Mouse (Mus musculus) kidney, embryonic 15.5 days (tissue): ENCODE measurements around the gene Npat. TPM values are rescaled to one million over a fixed set of nuclear protein-coding genes. Genes with fewer than 3 reads are reported as not detected.
A peak's percentile ranks its signal among the peaks of the same experiment; 100 is the strongest.

ENCODE experiments used
- ATAC-seq: fragments of 200-750 bp; cut with Nextera tagmentation; replicated peaks from 2 replicates; pipeline ENCODE4 v1.8.0; 2017; ENCODE audit warnings: moderate TSS enrichment; ENCODE audit not compliant: low FRiP score
- H3K27ac ChIP-seq: fragments of 300-500 bp; sonication (generic); 2 replicates; pipeline ENCODE4 v1.5.1; 2015; ENCODE audit warnings: mild to moderate bottlenecking, inconsistent platforms
- H3K27me3 ChIP-seq: fragments of 300-500 bp; sonication (generic); 2 replicates; pipeline ENCODE4 v1.6.1; 2015; ENCODE audit warnings: inconsistent platforms
- H3K36me3 ChIP-seq: fragments of 300-500 bp; sonication (generic); 2 replicates; pipeline ENCODE4 v1.6.1; 2015; ENCODE audit warnings: inconsistent platforms
- H3K4me1 ChIP-seq: fragments of 300-500 bp; sonication (generic); 2 replicates; pipeline ENCODE4 v1.6.1; 2015; ENCODE audit warnings: inconsistent platforms
- H3K4me2 ChIP-seq: fragments of 300-500 bp; sonication (generic); 2 replicates; pipeline ENCODE4 v1.6.1; 2015; ENCODE audit warnings: moderate library complexity, mild to moderate bottlenecking, inconsistent platforms
- H3K4me3 ChIP-seq: fragments of 300-500 bp; sonication (generic); replicated peaks from 2 replicates; pipeline ENCODE4 v1.5.1; 2015; ENCODE audit warnings: mild to moderate bottlenecking, inconsistent platforms
- H3K9ac ChIP-seq: fragments of 300-500 bp; sonication (generic); 2 replicates; pipeline ENCODE4 v1.6.1; 2015; ENCODE audit warnings: mild to moderate bottlenecking, inconsistent platforms
- H3K9me3 ChIP-seq: fragments of 300-500 bp; sonication (generic); replicated peaks from 2 replicates; pipeline ENCODE4 v1.6.1; 2016; ENCODE audit warnings: inconsistent platforms
- WGBS: fragments of 180-500 bp; shearing (Covaris S2); methylation state at CpG from one replicate; pipeline ENCODE4 v1.1.7; 2015; ENCODE audit warnings: mixed read lengths; 5-methylcytosine and 5-hydroxymethylcytosine counted together
- polyA plus RNA-seq: library from polyadenylated mRNA; unstranded; fragments of >200 nt; fragmentation: Nextera tagmentation; extraction: Ambion mirVana; gene quantifications from 2 replicates; pipeline ENCODE4 v1.2.1, GENCODE M21; 2015

The Npat gene
- polyA plus RNA-seq, 1 experiment from 2014 or later, result 20.6 TPM

DNA sequence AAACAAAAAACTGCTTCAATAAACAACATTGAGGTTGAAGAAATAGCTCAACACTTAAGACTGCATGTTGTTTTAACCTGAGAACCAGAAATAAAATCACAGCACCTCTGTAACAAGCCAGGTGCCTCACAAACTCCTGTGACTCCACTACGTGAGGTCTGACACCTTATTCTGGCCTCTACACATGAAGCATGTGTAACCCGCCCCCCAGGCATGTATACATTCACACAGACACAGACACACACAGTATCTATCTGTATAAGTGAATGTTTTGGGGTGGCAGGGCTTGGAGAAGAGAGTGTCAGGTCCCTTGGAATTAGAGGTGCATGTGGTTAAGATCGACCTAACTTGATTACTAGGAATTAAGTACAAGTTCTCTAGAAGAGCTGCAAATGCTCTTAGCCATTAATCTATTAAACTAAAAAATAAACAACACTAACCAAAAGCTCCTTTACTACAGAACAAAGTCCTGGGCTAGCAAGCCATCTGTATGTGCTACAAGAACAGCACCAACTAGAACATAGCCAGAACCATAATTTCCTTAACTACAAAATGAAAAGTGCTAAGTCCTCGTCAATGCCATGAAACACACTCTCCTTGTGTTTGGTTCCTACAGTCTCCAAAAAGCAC, 60.2 kb downstream of the Npat start:
- H3K27me3 ChIP-seq, result no peaks in the 10 kb centered on the region
- no peaks in the 10 kb centered on the region for H3K9me3 ChIP-seq
- H3K4me1 ChIP-seq, result 0 out of 2 replicates have a peak, but pooled peaks cover 2% of the 10 kb centered on the region
- 92% methylated on average over 4 of the region's 4 CpGs for WGBS
- no peak for ATAC-seq
- no peak overlapping the region for H3K27ac ChIP-seq
- H3K4me2 ChIP-seq, result no peak overlapping the region
- H3K9ac ChIP-seq, result no peak overlapping the region
- H3K4me3 ChIP-seq, result no peak overlapping the region
- H3K36me3 ChIP-seq, result peaks cover 32% of the 10 kb centered on the region

DNA sequence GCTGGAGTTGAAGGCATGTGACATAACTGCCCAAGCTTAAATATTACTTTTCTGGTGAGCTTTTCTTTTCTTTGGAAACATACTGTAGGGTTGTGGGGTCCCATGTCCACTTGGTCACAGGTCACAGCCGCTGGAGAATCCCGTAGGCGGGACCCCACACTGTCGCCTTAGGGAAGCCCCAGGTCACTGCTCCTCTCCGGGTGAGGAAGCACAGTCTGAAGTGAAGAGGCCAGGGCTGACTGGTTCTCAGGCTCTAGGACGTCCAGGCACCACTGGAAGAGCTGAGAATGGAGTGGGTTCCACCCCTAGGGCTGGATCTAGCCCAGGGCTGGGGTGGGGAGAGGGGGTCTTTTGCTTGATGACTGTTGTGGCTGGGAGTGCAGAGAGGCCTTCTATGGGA, 61.8 kb downstream of the Npat start:
- WGBS, result 66% methylated on average over 6 of the region's 6 CpGs
- peak; percentile 70 for ATAC-seq
- H3K36me3 ChIP-seq, result peaks cover 20% of the 10 kb centered on the region
- H3K27ac ChIP-seq, result peak overlapping the region; percentile 27; the same call in 1 of the 2 replicates
- peaks cover 6% of the 10 kb centered on the region; the same call in 1 of the 2 replicates for H3K4me1 ChIP-seq
- no peaks in the 10 kb centered on the region for H3K27me3 ChIP-seq
- H3K9me3 ChIP-seq, result no peaks in the 10 kb centered on the region
- no peak overlapping the region for H3K4me3 ChIP-seq
- H3K9ac ChIP-seq, result no peak overlapping the region
- no peak overlapping the region for H3K4me2 ChIP-seq

DNA sequence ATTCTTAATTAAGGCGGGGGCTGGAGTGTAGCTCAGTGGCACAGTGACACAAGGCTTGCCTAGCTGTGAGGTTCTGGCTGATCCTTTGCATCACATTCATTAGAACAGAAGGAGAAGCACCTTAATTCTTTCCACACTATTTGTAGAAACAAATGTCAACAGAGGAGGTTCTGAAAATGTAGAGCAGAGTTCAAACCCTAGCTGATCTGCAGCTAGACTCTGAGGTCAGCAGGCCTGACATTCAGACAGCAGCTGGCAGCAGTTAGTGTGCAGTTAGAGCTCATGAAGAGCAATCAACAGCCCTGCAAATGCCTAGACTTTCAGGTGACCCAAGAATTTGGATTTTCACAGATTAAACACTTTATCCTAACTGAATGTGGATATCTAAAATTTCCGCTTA, 64.7 kb downstream of the Npat start:
- ATAC-seq, result no peak
- Histone ChIP-seq H3K36me3 (0 out of 2 replicates have a peak, but pooled peaks cover 5% of the 10 kb centered on the region), H3K4me1 (peaks cover 8% of the 10 kb centered on the region; the same call in 1 of the 2 replicates), H3K27ac (no peak overlapping the region), H3K9ac (no peak overlapping the region), H3K27me3 (no peaks in the 10 kb centered on the region), H3K4me2 (no peak overlapping the region), H3K4me3 (no peak overlapping the region), H3K9me3 (no peaks in the 10 kb centered on the region)
- 88% methylated on average over 2 of the region's 2 CpGs for WGBS

DNA sequence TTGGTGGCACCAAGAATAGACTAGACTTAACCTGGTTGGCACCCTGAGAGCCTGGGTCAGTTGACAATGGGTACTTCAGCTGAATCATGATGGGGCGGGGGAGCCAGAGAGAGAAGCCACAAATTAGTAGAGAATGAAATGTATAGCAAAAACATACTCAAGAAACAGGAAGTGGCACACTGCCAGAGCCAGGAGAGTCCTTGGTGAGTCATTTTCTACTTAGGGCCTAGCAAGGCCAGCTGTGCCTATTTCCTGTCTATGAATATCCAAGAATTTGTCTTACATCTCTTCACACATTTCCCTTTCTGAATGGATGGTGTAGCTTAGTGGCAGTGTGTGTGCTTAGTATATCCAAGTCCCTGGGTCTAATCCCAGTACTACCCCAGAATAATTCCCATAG, 66.5 kb downstream of the Npat start:
- 91% methylated on average over 1 of the region's 1 CpGs for WGBS
- peak overlapping the region; percentile 4; the same call in 1 of the 2 replicates for H3K27ac ChIP-seq
- no peaks in the 10 kb centered on the region for H3K27me3 ChIP-seq
- 0 out of 2 replicates have a peak, but pooled peaks cover 5% of the 10 kb centered on the region for H3K36me3 ChIP-seq
- H3K9ac ChIP-seq, result no peak overlapping the region
- H3K9me3 ChIP-seq, result no peaks in the 10 kb centered on the region
- no peak overlapping the region for H3K4me2 ChIP-seq
- H3K4me3 ChIP-seq, result no peak overlapping the region
- no peak for ATAC-seq
- peaks cover 8% of the 10 kb centered on the region; the same call in 1 of the 2 replicates for H3K4me1 ChIP-seq

DNA sequence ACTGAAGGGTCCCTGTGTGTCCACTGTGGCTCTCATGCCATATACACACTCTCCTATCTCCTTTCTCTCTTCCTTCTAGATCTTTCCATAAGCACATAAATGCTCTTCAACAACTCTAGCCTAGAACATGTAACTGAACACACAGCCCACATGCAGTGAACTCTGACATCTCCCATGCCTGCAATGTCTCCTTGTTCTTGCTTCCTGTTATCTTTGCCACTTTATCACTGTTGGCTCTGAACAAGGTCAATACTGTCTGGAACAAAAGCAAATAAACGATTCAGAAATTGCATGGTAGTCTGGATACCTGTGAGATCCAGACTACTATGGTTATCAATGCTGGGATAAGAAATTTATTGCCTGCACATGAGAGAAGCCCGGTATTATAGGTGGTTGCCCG, 67.0 kb downstream of the Npat start:
- H3K9me3 ChIP-seq, result no peaks in the 10 kb centered on the region
- H3K4me3 ChIP-seq, result no peak overlapping the region
- peak overlapping the region; percentile 4; the same call in 1 of the 2 replicates for H3K27ac ChIP-seq
- H3K4me2 ChIP-seq, result no peak overlapping the region
- H3K9ac ChIP-seq, result no peak overlapping the region
- no peaks in the 10 kb centered on the region for H3K27me3 ChIP-seq
- peaks cover 11% of the 10 kb centered on the region; the same call in 1 of the 2 replicates for H3K4me1 ChIP-seq
- WGBS, result 79% methylated on average over 3 of the region's 3 CpGs
- H3K36me3 ChIP-seq, result 0 out of 2 replicates have a peak, but pooled peaks cover 5% of the 10 kb centered on the region
- ATAC-seq, result no peak

DNA sequence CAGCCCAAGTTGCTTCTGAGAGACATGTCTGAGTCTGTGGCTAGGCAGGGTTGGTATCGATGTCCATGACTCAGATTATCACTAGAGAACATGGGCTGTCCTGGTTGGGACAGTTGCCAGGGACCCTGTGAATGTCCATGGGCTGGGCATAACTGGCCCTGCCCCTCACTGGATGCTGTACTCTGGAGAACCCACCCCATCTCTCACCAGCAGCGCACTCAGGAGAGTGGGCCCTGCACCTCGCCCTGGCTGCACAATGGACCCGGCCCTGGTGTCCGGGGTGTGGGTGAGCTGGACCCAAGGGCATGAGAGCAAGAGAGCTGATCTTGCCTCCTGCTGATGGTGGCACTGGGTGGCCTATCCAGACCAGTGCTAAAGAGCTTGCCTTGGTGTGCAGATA, 68.1 kb downstream of the Npat start:
- no peak for ATAC-seq
- H3K9ac ChIP-seq, result no peak overlapping the region
- 93% methylated on average over 5 of the region's 5 CpGs for WGBS

DNA sequence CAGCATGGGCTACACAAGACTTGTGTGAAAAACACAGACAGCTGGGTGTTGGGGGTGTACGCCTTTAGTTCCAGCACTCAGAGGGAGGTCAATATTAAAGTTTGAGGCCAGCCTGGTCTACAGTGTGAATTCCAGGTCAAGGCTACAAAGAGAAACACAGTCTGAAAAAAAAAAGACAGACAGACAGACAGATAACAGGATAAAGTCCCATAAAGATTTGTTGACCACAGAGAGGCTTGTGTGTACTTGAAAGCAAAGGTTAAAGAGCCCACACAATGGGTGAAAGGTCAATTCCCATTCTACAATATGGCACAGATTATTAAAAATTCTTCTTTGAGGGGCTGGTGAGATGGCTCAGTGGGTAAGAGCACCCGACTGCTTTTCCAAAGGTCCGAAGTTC, 70.3 kb downstream of the Npat start:
- 93% methylated on average over 3 of the region's 3 CpGs for WGBS
- H3K9me3 ChIP-seq, result no peaks in the 10 kb centered on the region
- H3K4me1 ChIP-seq, result peaks cover 18% of the 10 kb centered on the region; the same call in 1 of the 2 replicates
- ATAC-seq, result no peak
- no peak overlapping the region for H3K4me2 ChIP-seq
- H3K4me3 ChIP-seq, result no peak overlapping the region
- H3K27me3 ChIP-seq, result no peaks in the 10 kb centered on the region
- H3K9ac ChIP-seq, result no peak overlapping the region
- no peak overlapping the region for H3K27ac ChIP-seq
- 0 out of 2 replicates have a peak, but pooled peaks cover 3% of the 10 kb centered on the region for H3K36me3 ChIP-seq

More for the DNA sequence above, 68.1 kb downstream of the Npat start:
- Histone ChIP-seq H3K27me3 (no peaks in the 10 kb centered on the region), H3K4me3 (no peak overlapping the region), H3K9me3 (no peaks in the 10 kb centered on the region), H3K36me3 (0 out of 2 replicates have a peak, but pooled peaks cover 5% of the 10 kb centered on the region), H3K27ac (no peak overlapping the region), H3K4me1 (peaks cover 18% of the 10 kb centered on the region; the same call in 1 of the 2 replicates), H3K4me2 (no peak overlapping the region)

DNA sequence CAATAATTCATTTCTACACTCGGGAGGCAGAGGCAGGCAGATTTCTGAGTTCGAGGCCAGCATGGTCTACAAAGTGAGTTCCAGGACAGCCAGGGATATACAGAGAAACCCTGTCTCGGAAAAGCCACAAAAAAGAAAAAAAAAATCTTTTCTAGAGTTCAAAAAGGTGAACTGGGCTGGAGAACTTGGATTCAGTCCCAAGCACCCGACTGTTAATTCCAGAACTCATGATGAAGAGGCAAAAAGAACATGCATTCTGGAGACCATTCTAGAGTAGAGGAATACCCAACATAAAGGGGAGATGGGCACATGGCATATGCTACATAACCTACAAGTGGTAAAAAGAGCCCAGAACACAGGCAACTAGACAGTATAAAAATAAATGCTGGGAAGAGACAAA, 71.0 kb downstream of the Npat start:
- no peak overlapping the region for H3K4me2 ChIP-seq
- peaks cover 18% of the 10 kb centered on the region; the same call in 1 of the 2 replicates for H3K4me1 ChIP-seq
- H3K9me3 ChIP-seq, result no peaks in the 10 kb centered on the region
- H3K27me3 ChIP-seq, result no peaks in the 10 kb centered on the region
- no peak overlapping the region for H3K27ac ChIP-seq
- H3K9ac ChIP-seq, result no peak overlapping the region
- WGBS, result 92% methylated on average over 4 of the region's 4 CpGs
- ATAC-seq, result no peak
- no peak overlapping the region for H3K4me3 ChIP-seq
- H3K36me3 ChIP-seq, result 0 out of 2 replicates have a peak, but pooled peaks cover 3% of the 10 kb centered on the region

DNA sequence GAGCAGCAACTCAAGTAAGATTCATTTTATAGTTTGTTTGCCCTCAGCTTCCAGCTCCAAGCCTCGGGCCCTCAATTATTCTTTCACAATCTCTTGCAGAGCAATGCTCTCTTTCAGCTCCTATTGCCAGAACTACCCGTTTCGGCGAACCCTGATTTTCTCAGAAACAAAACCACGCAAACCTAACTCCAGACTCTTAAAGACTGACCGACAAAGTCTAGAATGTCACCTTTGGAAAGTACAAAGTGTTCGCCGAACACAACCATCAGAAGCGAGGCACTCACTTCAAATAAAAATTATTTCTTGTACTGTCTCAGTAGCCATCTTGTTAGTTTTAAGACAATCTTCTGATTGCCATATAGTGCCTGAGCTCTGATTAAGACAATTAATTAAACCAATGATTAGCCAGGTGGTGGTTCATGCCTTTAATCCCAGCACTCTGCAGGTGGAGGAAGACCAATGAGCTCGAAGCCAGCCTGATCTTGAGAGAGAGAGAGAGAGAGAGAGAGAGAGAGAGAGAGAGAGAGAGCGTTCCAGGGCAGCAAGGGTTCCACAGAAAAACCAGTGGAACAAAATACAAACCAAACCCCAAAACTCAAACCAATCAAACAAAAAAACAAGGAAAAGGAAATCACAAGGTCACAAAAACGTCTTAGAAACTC, 72.6 kb downstream of the Npat start:
- no peak for ATAC-seq
- H3K27ac ChIP-seq, result peak overlapping the region; percentile 57
- 71% methylated on average over 12 of the region's 12 CpGs for WGBS

DNA sequence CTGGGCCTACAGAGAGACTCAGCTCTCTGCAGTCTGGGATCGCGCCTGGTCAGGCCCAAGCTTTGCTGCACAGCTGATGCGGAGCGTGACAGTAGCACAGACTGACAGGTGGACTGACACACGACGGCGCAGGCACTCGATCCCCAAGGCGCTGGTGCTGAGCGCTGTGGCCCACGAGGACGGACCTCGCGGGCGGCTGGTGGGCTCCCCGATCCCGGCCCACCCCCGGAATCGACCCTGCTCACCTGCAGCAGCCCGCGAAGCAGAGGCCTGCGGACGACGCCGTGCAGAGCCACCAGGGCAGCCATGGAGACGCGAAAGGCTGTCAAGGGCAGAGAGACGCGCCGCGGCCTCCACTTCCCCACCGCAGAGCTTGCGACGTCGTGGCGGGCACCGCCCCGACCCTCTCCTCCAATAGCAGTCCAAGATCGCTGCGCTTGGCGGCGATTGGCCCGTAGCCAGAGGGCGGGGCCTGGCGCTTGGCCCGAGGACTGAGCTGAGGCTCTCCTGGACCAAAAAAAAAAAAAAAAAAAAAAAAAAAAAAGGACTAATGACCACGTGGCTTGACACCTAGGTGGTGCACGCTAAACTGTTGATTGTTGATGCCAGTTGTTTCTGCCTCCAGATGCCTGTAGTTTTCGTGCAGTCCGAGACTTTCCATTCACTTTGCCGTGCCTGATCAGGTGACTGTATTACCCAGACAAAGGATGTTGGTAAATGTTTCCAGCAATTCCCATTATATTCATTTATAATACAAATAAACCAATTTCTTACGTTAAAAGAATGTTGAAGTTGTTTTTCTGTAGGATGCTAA, 73.3 kb downstream of the Npat start, which contains the start of gene Acat1:
Gene Acat1 (minus strand): TSS at position 415 of the 814 bp plus-strand sequence.
- Histone ChIP-seq H3K4me1 (0 out of 2 replicates have a peak, but pooled peaks cover 12% of the 10 kb centered on the region), H3K27me3 (no peaks in the 10 kb centered on the region), H3K36me3 (peaks cover 15% of the 10 kb centered on the region), H3K27ac (peak within 1 kb of the TSS; percentile 57), H3K4me3 (peak within 1 kb of the TSS; percentile 80), H3K4me2 (peak within 1 kb of the TSS; percentile 91), H3K9ac (peak within 1 kb of the TSS; percentile 78), H3K9me3 (no peaks in the 10 kb centered on the region)
- 4% methylated on average over 52 of the region's 52 CpGs for WGBS
- ATAC-seq, result peak; percentile 99

More for the DNA sequence above, 72.6 kb downstream of the Npat start:
- Histone ChIP-seq H3K27me3 (no peaks in the 10 kb centered on the region), H3K36me3 (peaks cover 9% of the 10 kb centered on the region; the same call in 1 of the 2 replicates), H3K9ac (peak overlapping the region; percentile 78), H3K4me3 (peak overlapping the region; percentile 80), H3K4me2 (peak overlapping the region; percentile 91), H3K9me3 (no peaks in the 10 kb centered on the region), H3K4me1 (0 out of 2 replicates have a peak, but pooled peaks cover 12% of the 10 kb centered on the region)

DNA sequence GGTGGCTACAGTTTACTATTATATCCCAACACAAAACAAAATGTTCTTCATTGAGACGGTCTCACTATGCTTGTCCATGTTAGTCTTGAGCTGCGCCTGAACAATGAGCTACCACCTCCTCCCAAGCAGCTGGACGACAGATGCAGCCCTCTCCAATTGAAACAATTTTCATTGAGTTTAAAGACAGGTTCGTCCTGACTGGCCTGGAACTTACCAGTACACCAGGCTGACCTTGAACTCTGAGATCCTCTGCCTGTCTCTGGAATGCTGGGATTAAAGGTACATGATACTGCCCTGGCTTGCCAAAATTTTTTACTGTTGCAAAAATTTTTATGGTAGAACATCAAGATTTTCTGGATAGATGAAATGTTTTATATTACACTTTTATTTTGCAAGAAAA, 77.4 kb downstream of the Npat start:
- Histone ChIP-seq H3K27me3 (no peaks in the 10 kb centered on the region), H3K9me3 (no peaks in the 10 kb centered on the region), H3K9ac (no peak overlapping the region), H3K4me3 (no peak overlapping the region), H3K27ac (no peak overlapping the region), H3K4me2 (no peak overlapping the region), H3K4me1 (0 out of 2 replicates have a peak, but pooled peaks cover 4% of the 10 kb centered on the region), H3K36me3 (peaks cover 48% of the 10 kb centered on the region)
- WGBS, result 87% methylated on average over 4 of the region's 4 CpGs
- ATAC-seq, result no peak
